Mouse (Mus musculus) intestine, postnatal 0 days (tissue): ENCODE measurements around the gene Vmn1r14. TPM values are rescaled to one million over a fixed set of nuclear protein-coding genes. Genes with fewer than 3 reads are reported as not detected.

Experiments used
- ATAC-seq: fragments of 200-750 bp; cut with Nextera tagmentation; 2 replicates; pipeline ENCODE4 v1.8.0; 2017; ENCODE audit warnings: mild to moderate bottlenecking, moderate TSS enrichment, moderate library complexity
- H3K27ac ChIP-seq: fragments of 300-500 bp; sonication (generic); 2 replicates; pipeline ENCODE4 v1.5.1; 2014; ENCODE audit warnings: mild to moderate bottlenecking, low read depth, low read length, moderate library complexity
- H3K27me3 ChIP-seq: fragments of 300-500 bp; sonication (generic); replicated peaks from 2 replicates; pipeline ENCODE4 v1.6.1; 2014; ENCODE audit warnings: low read length, mixed read lengths; ENCODE audit not compliant: control insufficient read depth, insufficient read depth
- H3K36me3 ChIP-seq: fragments of 300-500 bp; sonication (generic); 2 replicates; pipeline ENCODE4 v1.6.1; 2014; ENCODE audit warnings: mild to moderate bottlenecking, moderate library complexity; ENCODE audit not compliant: control insufficient read depth, insufficient read depth
- H3K4me1 ChIP-seq: fragments of 300-500 bp; sonication (generic); replicated peaks from 2 replicates; pipeline ENCODE4 v1.6.1; 2014; ENCODE audit warnings: antibody characterized with exemption, low read length, mixed read lengths; ENCODE audit not compliant: control insufficient read depth, insufficient read depth
- H3K4me2 ChIP-seq: fragments of 300-500 bp; sonication (generic); replicated peaks from 2 replicates; pipeline ENCODE4 v1.6.1; 2014; ENCODE audit warnings: low read depth, mild to moderate bottlenecking, moderate library complexity
- H3K4me3 ChIP-seq: fragments of 300-500 bp; sonication (generic); 2 replicates; pipeline ENCODE4 v1.5.1; 2014; ENCODE audit warnings: low read depth, low read length
- H3K9ac ChIP-seq: fragments of 300-500 bp; sonication (generic); 2 replicates; pipeline ENCODE4 v1.6.1; 2014; ENCODE audit warnings: mild to moderate bottlenecking, low read depth, low read length
- H3K9me3 ChIP-seq: fragments of 300-500 bp; sonication (generic); 2 replicates; pipeline ENCODE4 v1.6.1; 2016; ENCODE audit warnings: mixed run types; ENCODE audit not compliant: control insufficient read depth
- CTCF ChIP-seq: sonication (generic); IDR thresholded peaks from 2 replicates; pipeline ENCODE4 v1.5.1; 2016; ENCODE audit warnings: low read depth, mild to moderate bottlenecking, control low read depth, antibody characterized with exemption, moderate library complexity
- polyA plus RNA-seq: library from polyadenylated mRNA; unstranded; fragments of >200 nt; fragmentation: Nextera tagmentation; extraction: Ambion mirVana; gene quantifications from 2 replicates; pipeline ENCODE4 v1.2.1, GENCODE M21; 2015

Gene Vmn1r14
- polyA plus RNA-seq, 1 experiment from 2014 or later: not detected

DNA sequence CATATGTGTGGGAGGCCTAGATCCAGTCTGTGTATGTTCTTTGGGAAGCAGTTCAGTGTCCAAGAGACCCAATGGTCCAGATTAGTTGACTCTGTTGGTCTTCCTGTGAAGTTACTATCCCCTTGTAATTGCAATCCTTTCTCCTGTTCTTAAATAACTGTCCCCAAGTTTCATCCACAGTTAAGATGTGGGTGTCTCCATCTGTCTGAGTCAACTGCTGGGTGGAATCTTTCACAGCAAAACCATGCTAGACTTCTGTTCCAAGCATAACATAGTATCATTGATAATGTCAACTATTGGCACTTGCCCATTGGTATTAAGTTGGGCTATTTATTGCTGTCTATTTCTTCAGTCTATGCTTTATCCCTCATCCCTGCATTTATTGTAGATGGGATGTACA, 47.5 kb downstream of the Vmn1r14 start:
- no peak overlapping the region for H3K9ac ChIP-seq
- no peak overlapping the region for H3K27ac ChIP-seq
- no peak overlapping the region for H3K4me3 ChIP-seq
- no peaks in the 10 kb centered on the region for H3K36me3 ChIP-seq
- no peaks in the 10 kb centered on the region for H3K9me3 ChIP-seq
- H3K27me3 ChIP-seq: no peaks in the 10 kb centered on the region
- TF ChIP-seq CTCF: no peak
- no peak overlapping the region for H3K4me2 ChIP-seq
- H3K4me1 ChIP-seq: no peaks in the 10 kb centered on the region
- no peak for ATAC-seq

Other genes with a start within 250 kb of the Vmn1r14 start
- gene Vmn1r6, start 234.4 kb upstream of the Vmn1r14 start, polyA plus RNA-seq: not detected in 2 replicates
- gene Vmn1r7, start 206.4 kb upstream of the Vmn1r14 start, polyA plus RNA-seq: not detected in 2 replicates
- not detected in 2 replicates for gene Vmn1r8, start 199.4 kb upstream of the Vmn1r14 start, polyA plus RNA-seq
- gene Vmn1r9, start 164.9 kb upstream of the Vmn1r14 start, polyA plus RNA-seq: not detected in 2 replicates
- gene Vmn1r10, start 122.2 kb upstream of the Vmn1r14 start, polyA plus RNA-seq: not detected in 2 replicates
- gene Vmn1r11, start 98.2 kb upstream of the Vmn1r14 start, polyA plus RNA-seq: not detected in 2 replicates
- gene Vmn1r12, start 74.8 kb upstream of the Vmn1r14 start, polyA plus RNA-seq: not detected in 2 replicates
- not detected in 2 replicates for gene Vmn1r13, start 28.4 kb upstream of the Vmn1r14 start, polyA plus RNA-seq
- gene Vmn1r15, start 26.3 kb downstream of the Vmn1r14 start, polyA plus RNA-seq: not detected in 2 replicates
- not detected in 2 replicates for gene Vmn1r16, start 97.8 kb downstream of the Vmn1r14 start, polyA plus RNA-seq
- not detected in 2 replicates for gene Vmn1r17, start 132.0 kb downstream of the Vmn1r14 start, polyA plus RNA-seq
- not detected in 2 replicates for gene Vmn1r18, start 164.1 kb downstream of the Vmn1r14 start, polyA plus RNA-seq
- not detected in 2 replicates for gene Vmn1r19, start 172.1 kb downstream of the Vmn1r14 start, polyA plus RNA-seq
- not detected in 2 replicates for gene Vmn1r20, start 197.2 kb downstream of the Vmn1r14 start, polyA plus RNA-seq